Mouse (Mus musculus) stomach, postnatal 0 days (tissue): Measurements from ENCODE around the gene Dpp4. TPM values are rescaled to one million over a fixed set of nuclear protein-coding genes. Genes with fewer than 3 reads are reported as not detected.

Source experiments
- ATAC-seq: fragments of 200-750 bp; cut with Nextera tagmentation; 2 replicates; pipeline ENCODE4 v1.8.0; 2017; ENCODE audit not compliant: low FRiP score, low TSS enrichment
- DNase-seq: peaks from one replicate; pipeline ENCODE4 v3.0.0-alpha.2; 2016; ENCODE audit warnings: low spot score
- H3K27ac ChIP-seq: fragments of 300-500 bp; sonication (generic); replicated peaks from 2 replicates; pipeline ENCODE4 v1.5.1; 2014; ENCODE audit warnings: mild to moderate bottlenecking, control low read depth
- H3K27me3 ChIP-seq: fragments of 300-500 bp; sonication (generic); 2 replicates; pipeline ENCODE4 v1.6.1; 2014; ENCODE audit warnings: low read length; ENCODE audit not compliant: control insufficient read depth, insufficient read depth
- H3K36me3 ChIP-seq: fragments of 300-500 bp; sonication (generic); 2 replicates; pipeline ENCODE4 v1.6.1; 2014; ENCODE audit warnings: low read length, mixed read lengths; ENCODE audit not compliant: control insufficient read depth, insufficient read depth
- H3K4me1 ChIP-seq: fragments of 300-500 bp; sonication (generic); replicated peaks from 2 replicates; pipeline ENCODE4 v1.6.1; 2014; ENCODE audit warnings: antibody characterized with exemption; ENCODE audit not compliant: control insufficient read depth, insufficient read depth
- H3K4me2 ChIP-seq: fragments of 300-500 bp; sonication (generic); replicated peaks from 2 replicates; pipeline ENCODE4 v1.6.1; 2014; ENCODE audit warnings: low read depth, mild to moderate bottlenecking, control low read depth, moderate library complexity
- H3K4me3 ChIP-seq: fragments of 300-500 bp; sonication (generic); 2 replicates; pipeline ENCODE4 v1.5.1; 2014; ENCODE audit warnings: low read depth, low read length, control low read depth
- H3K9ac ChIP-seq: fragments of 300-500 bp; sonication (generic); 2 replicates; pipeline ENCODE4 v1.6.1; 2014; ENCODE audit warnings: mild to moderate bottlenecking, low read length, control low read depth, mixed read lengths
- H3K9me3 ChIP-seq: fragments of 300-500 bp; sonication (generic); 2 replicates; pipeline ENCODE4 v1.6.1; 2016; ENCODE audit warnings: low read length; ENCODE audit not compliant: control insufficient read depth
- CTCF ChIP-seq: IDR thresholded peaks from 2 replicates; pipeline ENCODE4 v1.5.1; 2016; ENCODE audit warnings: antibody characterized with exemption, low read depth, mild to moderate bottlenecking, moderate library complexity
- EP300 ChIP-seq: optimal IDR thresholded peaks from 2 replicates; pipeline ENCODE3; 2016; ENCODE audit warnings: antibody characterized with exemption
- WGBS: fragments of 180-500 bp; shearing (Covaris S2); extraction: QIAGEN DNeasy Blood & Tissue Kit; methylation state at CpG from one replicate; pipeline ENCODE4 v1.1.7; 2014; 5-methylcytosine and 5-hydroxymethylcytosine counted together
- polyA plus RNA-seq: library from polyadenylated mRNA; unstranded; fragments of >200 nt; fragmentation: Nextera tagmentation; extraction: Ambion mirVana; gene quantifications from 2 replicates; pipeline ENCODE4 v1.2.1, GENCODE M21; 2015

Dpp4 gene
- polyA plus RNA-seq, 1 experiment from 2014 or later = 4.8 TPM

- no peak for ATAC-seq
- Histone ChIP-seq H3K9ac (no peak overlapping the region), H3K4me1 (no peaks in the 10 kb centered on the region), H3K9me3 (no peaks in the 10 kb centered on the region), H3K4me2 (no peak overlapping the region), H3K36me3 (no peaks in the 10 kb centered on the region), H3K4me3 (no peak overlapping the region), H3K27me3 (no peaks in the 10 kb centered on the region), H3K27ac (no peak overlapping the region)
- 91% methylated on average over 2 of the region's 2 CpGs for WGBS
- DNase-seq = no peak
- TF ChIP-seq CTCF (no peak), EP300 (no peak)
Observed at GRCm38 (mm10) chr2:62399832-62400231, 12.2 kb downstream of the Dpp4 start.

- Histone ChIP-seq H3K9ac (no peak overlapping the region), H3K4me1 (no peaks in the 10 kb centered on the region), H3K27me3 (no peaks in the 10 kb centered on the region), H3K4me3 (no peak overlapping the region), H3K4me2 (no peak overlapping the region), H3K27ac (no peak overlapping the region), H3K9me3 (no peaks in the 10 kb centered on the region), H3K36me3 (no peaks in the 10 kb centered on the region)
- ATAC-seq (no peak), DNase-seq (no peak)
- 65% methylated on average over 8 of the region's 8 CpGs for WGBS
- TF ChIP-seq EP300 = no peak
Observed at GRCm38 (mm10) chr2:62399361-62399760, 12.7 kb downstream of the Dpp4 start.

DNA sequence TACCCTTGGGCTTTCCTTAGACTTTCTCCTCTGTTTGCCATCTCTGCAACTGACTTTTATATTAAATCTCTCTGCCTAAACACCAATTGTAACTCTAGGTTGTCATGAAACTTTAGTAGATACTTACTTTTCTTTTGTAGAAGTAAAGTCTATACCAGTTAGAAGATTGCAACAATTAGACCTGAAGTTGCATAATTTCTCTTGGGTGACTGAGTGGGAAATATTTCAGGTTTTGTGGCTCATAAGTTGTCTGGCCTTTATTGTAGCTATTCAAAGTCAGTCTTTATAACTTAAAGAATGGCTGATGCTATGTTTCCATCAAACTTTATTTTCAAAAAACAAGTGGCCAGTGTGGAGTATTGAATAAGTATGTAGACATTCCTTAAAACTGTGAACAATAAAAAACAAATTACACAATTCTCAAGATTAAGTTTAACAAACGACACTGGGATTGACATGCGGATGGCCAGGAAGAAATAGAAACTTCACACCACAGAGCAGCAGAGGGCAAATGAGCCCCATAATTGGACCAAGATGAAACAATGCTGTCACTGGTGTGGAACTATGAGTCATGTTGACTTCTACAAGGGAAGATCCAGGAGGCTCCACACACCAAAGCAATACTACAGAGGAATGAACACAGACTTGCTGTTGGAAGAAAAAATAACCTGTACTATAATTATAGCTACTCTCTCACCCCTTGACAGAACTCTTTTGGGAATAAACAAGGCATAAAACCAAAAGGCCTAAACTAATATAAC, 13.7 kb downstream of the Dpp4 start:
- ATAC-seq = no peak; the same call in 1 of the 2 replicates
- DNase-seq = no peak
- H3K9me3 ChIP-seq = no peaks in the 10 kb centered on the region
- no peaks in the 10 kb centered on the region for H3K27me3 ChIP-seq
- H3K4me1 ChIP-seq = no peaks in the 10 kb centered on the region
- no peak overlapping the region for H3K4me3 ChIP-seq
- TF ChIP-seq CTCF = no peak
- no peak for TF ChIP-seq EP300
- no peaks in the 10 kb centered on the region for H3K36me3 ChIP-seq
- no peak overlapping the region for H3K9ac ChIP-seq
- H3K27ac ChIP-seq = no peak overlapping the region
- H3K4me2 ChIP-seq = no peak overlapping the region
- WGBS = 79% methylated on average over 2 of the region's 2 CpGs

- H3K9ac ChIP-seq = no peak overlapping the region
- ATAC-seq = no peak
- TF ChIP-seq EP300 = no peak
- H3K27me3 ChIP-seq = no peaks in the 10 kb centered on the region
- H3K9me3 ChIP-seq = no peaks in the 10 kb centered on the region
- H3K27ac ChIP-seq = no peak overlapping the region
- H3K36me3 ChIP-seq = no peaks in the 10 kb centered on the region
- WGBS = 51% methylated on average over 4 of the region's 4 CpGs
- no peak for DNase-seq
- no peak overlapping the region for H3K4me2 ChIP-seq
- H3K4me3 ChIP-seq = no peak overlapping the region
- H3K4me1 ChIP-seq = no peaks in the 10 kb centered on the region
Observed at GRCm38 (mm10) chr2:62397661-62398060, 14.4 kb downstream of the Dpp4 start.

- Histone ChIP-seq H3K27me3 (no peaks in the 10 kb centered on the region), H3K4me3 (no peak overlapping the region), H3K4me2 (no peak overlapping the region), H3K27ac (no peak overlapping the region), H3K4me1 (no peaks in the 10 kb centered on the region), H3K36me3 (no peaks in the 10 kb centered on the region), H3K9ac (no peak overlapping the region), H3K9me3 (no peaks in the 10 kb centered on the region)
- DNase-seq = no peak
- no peak for TF ChIP-seq CTCF
- no peak for TF ChIP-seq EP300
- WGBS = 62% methylated on average over 1 of the region's 1 CpGs
- ATAC-seq = no peak
Observed at GRCm38 (mm10) chr2:62396799-62397198, 15.2 kb downstream of the Dpp4 start.

GRCm38 (mm10) chr2:62394800-62395199, 17.2 kb downstream of the Dpp4 start:
- Histone ChIP-seq H3K27ac (no peak overlapping the region), H3K4me2 (no peak overlapping the region), H3K4me3 (no peak overlapping the region), H3K27me3 (no peaks in the 10 kb centered on the region), H3K4me1 (no peaks in the 10 kb centered on the region), H3K9me3 (no peaks in the 10 kb centered on the region), H3K36me3 (no peaks in the 10 kb centered on the region), H3K9ac (no peak overlapping the region)
- TF ChIP-seq EP300 (no peak), CTCF (no peak)
- WGBS = 92% methylated on average over 3 of the region's 3 CpGs
- no peak for DNase-seq
- no peak for ATAC-seq
